Mouse (Mus musculus): ENCODE results near the gene Gm49369.
"Not testable (repeated sequence)": the region's sequence is repeated elsewhere in the genome, so short reads cannot be mapped to it uniquely, and the experiment has no call there.

Gene Gm49369

GRCm38 (mm10) chr7:142328507-142328906, 54.0 kb downstream of the Gm49369 start:
- DNase-seq (ENCODE audit: low spot score): no peak

GRCm38 (mm10) chr7:142326714-142327445, 55.6 kb downstream of the Gm49369 start:
- no peak for DNase-seq (ENCODE audit: low spot score)

- no peak for DNase-seq (ENCODE audit: low spot score)
Measured at GRCm38 (mm10) chr7:142323396-142324117, 58.9 kb downstream of the Gm49369 start.

- DNase-seq (ENCODE audit: low spot score): no peak
Measured at GRCm38 (mm10) chr7:142322641-142323040, 59.8 kb downstream of the Gm49369 start.

- DNase-seq (ENCODE audit: low spot score): not testable (repeated sequence)
Measured at GRCm38 (mm10) chr7:142321637-142322306, 60.7 kb downstream of the Gm49369 start.
